Mouse (Mus musculus) small intestine, adult 2 months (tissue): ENCODE data around the gene Smarcc2. TPM values are rescaled to one million over a fixed set of nuclear protein-coding genes. Genes with fewer than 3 reads are reported as not detected.
"Not testable (repeated sequence)": the region's sequence is repeated elsewhere in the genome, so short reads cannot be mapped to it uniquely, and the experiment has no call there.

ENCODE experiments used
- H3K27ac ChIP-seq: fragments of 200-500 bp; 2 replicates; pipeline ENCODE4 v1.5.1; 2012; ENCODE audit warnings: low read depth, low read length, control low read depth, inconsistent platforms; ENCODE audit not compliant: insufficient read depth
- H3K27me3 ChIP-seq: fragments of 200-500 bp; 2 replicates; pipeline ENCODE4 v1.6.1; 2012; ENCODE audit warnings: mild to moderate bottlenecking, moderate library complexity, low read length, inconsistent platforms; ENCODE audit not compliant: control insufficient read depth, insufficient read depth
- H3K36me3 ChIP-seq: fragments of 200-500 bp; 2 replicates; pipeline ENCODE4 v1.6.1; 2012; ENCODE audit warnings: mild to moderate bottlenecking, low read length, control low read depth, inconsistent platforms; ENCODE audit not compliant: control insufficient read depth, insufficient read depth
- H3K4me1 ChIP-seq: fragments of 200-500 bp; 2 replicates; pipeline ENCODE4 v1.6.1; 2012; ENCODE audit warnings: low read length, inconsistent platforms, mixed read lengths; ENCODE audit not compliant: control insufficient read depth, insufficient read depth, insufficient read length
- H3K4me3 ChIP-seq: fragments of 200-500 bp; 2 replicates; pipeline ENCODE4 v1.5.1; 2012; ENCODE audit warnings: low read depth, mild to moderate bottlenecking, control low read depth, inconsistent platforms, low read length, moderate library complexity
- CTCF ChIP-seq: fragments of 200-500 bp; IDR thresholded peaks from 2 replicates; pipeline ENCODE4 v1.5.1; 2012; ENCODE audit warnings: low read depth, mild to moderate bottlenecking, control low read depth, inconsistent platforms, low read length, moderate library complexity, mixed read lengths; ENCODE audit not compliant: insufficient replicate concordance, insufficient read length; ENCODE audit errors: extremely low read depth
- POLR2A ChIP-seq: fragments of 200-500 bp; IDR thresholded peaks from 2 replicates; pipeline ENCODE4 v1.6.1; 2012; ENCODE audit warnings: low read depth, mild to moderate bottlenecking, control low read depth, inconsistent platforms, low read length, moderate library complexity
- WGBS: fragments of 180-500 bp; shearing (Covaris S2); methylation state at CpG from one replicate; pipeline ENCODE4 v1.1.7; 2018; 5-methylcytosine and 5-hydroxymethylcytosine counted together
- polyA plus RNA-seq: library from polyadenylated mRNA; depleted of rRNA; stranded (reverse); fragments of >200 nt; gene quantifications from 2 replicates; pipeline ENCODE4 v1.2.3, GENCODE M21; 2012

Gene Smarcc2
- polyA plus RNA-seq, 1 experiment = 98.4 TPM

DNA sequence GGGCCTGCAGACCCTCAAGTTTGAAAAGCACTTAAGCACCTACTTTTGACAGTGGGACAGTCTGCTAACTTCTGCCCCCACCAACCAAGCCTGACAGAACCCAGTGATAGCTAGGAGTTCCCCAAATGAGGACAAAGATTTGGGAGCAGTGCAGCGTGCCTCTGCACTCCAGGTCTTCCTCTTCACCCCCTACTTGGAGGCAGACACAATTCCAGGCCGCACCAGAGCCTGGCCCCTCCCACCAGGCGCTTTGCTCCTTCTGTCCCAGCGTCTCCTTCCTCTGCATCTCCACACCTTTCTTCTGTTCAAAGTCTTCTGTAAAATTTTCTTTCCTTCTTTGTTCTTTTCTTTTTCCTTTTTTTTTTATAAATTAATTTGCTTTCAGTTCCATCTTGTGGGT, 30.7 kb downstream of the Smarcc2 start:
- TF ChIP-seq CTCF (no peak), POLR2A (no peak)
- 53% methylated on average over 4 of the region's 4 CpGs for WGBS
- Histone ChIP-seq H3K27ac (peak overlapping the region; percentile 97), H3K4me3 (no peak overlapping the region), H3K27me3 (no peaks in the 10 kb centered on the region), H3K4me1 (peaks cover 13% of the 10 kb centered on the region), H3K36me3 (peaks cover 56% of the 10 kb centered on the region)

DNA sequence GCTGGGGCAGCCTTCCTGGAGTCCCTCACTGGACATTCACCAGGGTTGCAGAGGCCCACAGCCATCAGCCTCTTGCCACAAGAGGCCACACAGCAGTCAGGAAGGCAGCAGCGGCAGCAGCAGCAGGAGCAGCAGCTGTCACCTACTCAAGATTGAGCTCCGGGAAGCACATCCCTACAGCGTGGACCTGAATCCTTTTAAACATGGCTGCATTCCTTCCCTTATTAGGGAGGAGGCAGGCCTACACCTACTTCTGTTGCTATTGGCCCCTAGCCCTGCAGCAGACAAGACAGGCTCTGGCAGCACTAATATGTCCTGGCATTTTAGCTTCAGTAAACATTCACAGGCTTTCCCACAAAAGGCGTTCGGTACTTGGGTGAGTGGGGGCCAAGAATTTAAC, 31.2 kb downstream of the Smarcc2 start:
- H3K4me3 ChIP-seq = no peak overlapping the region
- 70% methylated on average over 5 of the region's 5 CpGs for WGBS

DNA sequence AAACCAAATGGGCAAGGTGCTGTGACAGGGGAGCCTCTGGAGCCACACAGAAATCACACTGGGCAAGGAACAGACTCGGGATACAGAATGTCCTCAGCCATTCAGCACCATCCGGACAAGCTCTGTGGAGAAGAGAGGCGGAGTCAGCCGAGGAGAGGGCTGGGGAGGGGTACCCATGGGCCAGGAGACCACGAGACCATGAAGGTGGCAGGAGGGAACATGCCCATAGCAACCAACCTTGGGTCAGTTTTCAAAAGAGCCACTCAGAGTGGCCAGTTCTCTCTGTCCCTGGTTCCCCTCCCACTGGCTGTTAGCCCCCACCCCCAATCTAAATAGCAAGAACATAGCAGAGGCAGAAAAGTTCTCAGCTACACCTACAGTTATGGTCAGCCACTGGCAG, 31.9 kb downstream of the Smarcc2 start:
- TF ChIP-seq POLR2A (no peak), CTCF (no peak)
- 55% methylated on average over 5 of the region's 5 CpGs for WGBS
- Histone ChIP-seq H3K4me1 (peaks cover 16% of the 10 kb centered on the region), H3K27me3 (no peaks in the 10 kb centered on the region), H3K36me3 (peaks cover 51% of the 10 kb centered on the region), H3K4me3 (0 out of 2 replicates have a peak overlapping the region, but pooled peaks have one; percentile 11), H3K27ac (peak overlapping the region; percentile 97; the same call in 1 of the 2 replicates)

More for the DNA sequence above, 31.2 kb downstream of the Smarcc2 start:
- Histone ChIP-seq H3K36me3 (peaks cover 56% of the 10 kb centered on the region), H3K4me1 (peaks cover 16% of the 10 kb centered on the region), H3K27me3 (no peaks in the 10 kb centered on the region), H3K27ac (peak overlapping the region; percentile 97)
- TF ChIP-seq CTCF (no peak), POLR2A (peak; percentile 44; the same call in 1 of the 2 replicates)

DNA sequence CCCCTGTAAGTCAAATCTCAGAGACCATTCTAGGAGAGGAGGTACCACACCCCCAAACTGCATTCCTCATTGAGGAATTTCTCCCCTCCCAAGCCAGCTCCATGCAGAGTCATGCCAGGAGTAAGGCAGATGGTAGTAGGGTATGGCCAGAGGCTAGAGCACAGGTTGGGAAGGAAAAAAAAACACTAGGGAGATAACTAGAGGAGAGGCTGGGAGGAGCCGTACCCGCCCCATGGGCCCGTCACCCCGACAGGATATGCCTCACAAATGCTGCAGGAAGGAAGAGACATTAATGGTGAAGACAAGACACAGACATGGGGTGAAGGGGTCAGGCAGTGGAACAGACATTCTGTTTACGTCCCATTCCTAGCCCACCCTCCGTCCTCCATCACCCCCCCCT, 32.4 kb downstream of the Smarcc2 start:
- Histone ChIP-seq H3K36me3 (peaks cover 47% of the 10 kb centered on the region), H3K27me3 (no peaks in the 10 kb centered on the region), H3K4me1 (peaks cover 16% of the 10 kb centered on the region), H3K27ac (peak overlapping the region; percentile 97), H3K4me3 (peak overlapping the region; percentile 91)
- WGBS = 25% methylated on average over 6 of the region's 6 CpGs
- TF ChIP-seq POLR2A (no peak), CTCF (0 out of 2 replicates have a peak, but pooled peaks have one; percentile 1)

DNA sequence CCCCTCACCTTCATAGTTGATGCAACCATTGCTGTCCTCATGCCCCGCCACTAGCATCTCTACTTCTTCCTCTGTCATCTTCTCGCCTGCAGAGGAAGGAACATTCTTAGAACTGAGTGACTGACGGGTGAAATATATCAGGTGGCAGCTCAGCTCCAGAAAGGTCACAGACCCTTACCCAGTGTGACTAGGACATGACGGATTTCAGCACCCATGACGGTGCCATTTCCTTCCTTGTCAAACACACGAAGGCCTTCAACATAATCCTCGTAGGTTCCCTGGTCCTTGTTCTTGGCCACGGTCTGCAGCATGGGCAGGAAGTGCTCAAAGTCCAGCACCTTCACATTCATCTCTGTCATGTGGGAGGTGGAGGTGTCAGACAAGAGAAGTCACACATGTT, 33.0 kb downstream of the Smarcc2 start:
- peaks cover 44% of the 10 kb centered on the region for H3K36me3 ChIP-seq
- H3K4me3 ChIP-seq = peak overlapping the region; percentile 91

DNA sequence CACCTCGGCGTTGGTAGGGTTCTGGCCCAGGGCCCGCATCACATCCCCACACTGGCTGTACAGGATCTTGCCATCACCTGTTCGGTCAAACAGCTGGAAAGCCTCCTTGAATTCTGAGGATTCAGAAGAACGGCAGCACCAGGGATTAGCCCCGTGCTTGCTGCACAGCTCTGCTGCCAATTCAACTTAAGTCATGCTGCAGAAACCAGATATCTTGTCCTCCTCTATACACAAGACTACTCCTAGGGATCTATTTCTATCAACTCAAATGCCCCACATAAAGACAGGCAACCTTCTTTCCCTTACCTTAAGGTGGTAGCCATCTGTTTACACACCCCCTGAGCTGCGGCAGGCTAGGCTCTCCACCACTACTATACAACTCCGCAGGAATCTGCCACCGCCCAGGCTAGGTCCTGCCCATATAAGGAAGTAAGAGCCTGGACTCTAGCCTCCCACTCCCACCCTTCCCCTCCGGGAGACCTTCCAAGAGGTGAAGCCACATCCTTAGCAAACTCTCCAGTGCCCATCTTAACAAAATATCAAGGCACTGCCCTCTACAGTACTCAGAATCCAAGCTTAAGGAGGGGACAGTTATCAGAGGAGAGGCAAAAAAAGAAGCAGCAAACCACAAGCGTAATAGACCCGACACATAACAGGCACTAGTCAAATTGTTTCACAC, 33.7 kb downstream of the Smarcc2 start:
- H3K36me3 ChIP-seq = peaks cover 38% of the 10 kb centered on the region
- 3% methylated on average over 12 of the region's 12 CpGs for WGBS
- peak overlapping the region; percentile 91 for H3K4me3 ChIP-seq
- H3K4me1 ChIP-seq = peaks cover 16% of the 10 kb centered on the region
- peak overlapping the region; percentile 97 for H3K27ac ChIP-seq
- H3K27me3 ChIP-seq = no peaks in the 10 kb centered on the region
- TF ChIP-seq CTCF = no peak
- TF ChIP-seq POLR2A = no peak; the same call in 1 of the 2 replicates

More for the DNA sequence above, 33.0 kb downstream of the Smarcc2 start:
- 21% methylated on average over 8 of the region's 8 CpGs for WGBS
- Histone ChIP-seq H3K27ac (peak overlapping the region; percentile 97), H3K4me1 (peaks cover 16% of the 10 kb centered on the region)
- not testable (repeated sequence) for H3K27me3 ChIP-seq

DNA sequence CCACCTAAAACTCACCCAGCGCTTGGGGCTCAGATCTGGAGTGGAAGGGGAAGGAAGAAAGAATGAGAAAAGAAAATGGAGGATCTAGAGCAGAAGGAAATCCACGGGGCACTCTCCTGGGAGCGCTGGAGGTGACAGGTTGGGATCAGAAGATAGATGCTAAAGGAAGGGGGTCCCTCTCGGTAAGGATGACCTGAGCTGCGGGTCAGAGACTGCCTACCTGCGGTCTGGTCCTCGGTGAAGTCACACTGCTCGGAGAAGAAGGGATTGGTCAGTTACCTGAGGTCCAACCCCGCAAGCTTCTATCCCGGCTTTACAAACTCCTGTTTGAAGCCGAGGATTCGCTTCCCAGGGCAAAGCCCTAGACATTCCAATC, 34.3 kb downstream of the Smarcc2 start:
- H3K27me3 ChIP-seq = no peaks in the 10 kb centered on the region
- H3K4me3 ChIP-seq = peak overlapping the region; percentile 91
- WGBS = under 1% methylated on average over 12 of the region's 12 CpGs
- no peak for TF ChIP-seq CTCF
- TF ChIP-seq POLR2A = no peak
- peaks cover 16% of the 10 kb centered on the region for H3K4me1 ChIP-seq
- peaks cover 33% of the 10 kb centered on the region for H3K36me3 ChIP-seq
- peak overlapping the region; percentile 97 for H3K27ac ChIP-seq
